ENCODE assay signal across 8 mouse cellular contexts in the genomic region with DNA sequence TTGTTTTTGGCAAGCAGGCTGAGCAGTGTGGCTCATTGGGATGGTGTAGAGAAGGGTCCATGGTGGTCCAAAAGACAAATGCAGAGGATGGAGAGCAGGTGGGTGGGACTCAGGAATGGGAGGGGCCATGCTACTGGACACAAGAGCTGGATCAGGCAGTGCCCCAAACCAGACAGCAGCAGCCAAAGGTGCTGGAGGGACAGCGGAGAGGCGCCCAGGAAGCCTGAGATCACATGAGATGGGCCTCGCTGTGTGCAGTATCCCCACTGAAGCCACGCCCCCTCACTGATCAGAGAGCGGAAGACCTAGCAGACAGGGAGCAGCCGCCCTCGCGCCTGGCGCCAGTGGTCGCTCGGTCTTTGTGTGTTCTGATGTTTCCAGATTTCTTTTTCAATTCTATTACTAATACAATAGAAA. TPM values are rescaled to one million over a fixed set of nuclear protein-coding genes. Genes with fewer than 3 reads are reported as not detected.
A peak's percentile ranks its signal among the peaks of the same experiment; 100 is the strongest.
DNase-seq lines count a peak whose midpoint lies in the region; ATAC-seq and TF ChIP-seq lines count a peak whose summit lies in the region.

No protein-coding gene starts in this region.

- H3K4me1 ChIP-seq in hindbrain, embryonic 11.5 days (replicated peaks; ENCODE audit: control insufficient read depth, insufficient read depth, low read length): 0 out of 2 replicates have a peak, but pooled peaks cover 2% of the 10 kb centered on the region
- H3K4me1 ChIP-seq in limb, embryonic 14.5 days (ENCODE audit: control insufficient read depth, insufficient read depth, low read length): no peaks in the 10 kb centered on the region
- peaks cover 17% of the 10 kb centered on the region for H3K4me1 ChIP-seq in midbrain, embryonic 13.5 days (replicated peaks)

- H3K27me3 ChIP-seq in hindbrain, embryonic 11.5 days (ENCODE audit: control insufficient read depth, insufficient read depth, low read length): no peaks in the 10 kb centered on the region
- no peaks in the 10 kb centered on the region for H3K27me3 ChIP-seq in limb, embryonic 14.5 days (ENCODE audit: control insufficient read depth, insufficient read depth, low read length)
- H3K27me3 ChIP-seq in midbrain, embryonic 13.5 days: no peaks in the 10 kb centered on the region

- 24% methylated on average over 11 of the region's 11 CpGs for WGBS in hindbrain, embryonic 11.5 days
- 9% methylated on average over 11 of the region's 11 CpGs for WGBS in limb, embryonic 14.5 days
- 19% methylated on average over 11 of the region's 11 CpGs for WGBS in midbrain, embryonic 13.5 days

- ATAC-seq in erythroid progenitor cell, adult 5-6 weeks (replicated peaks; ENCODE audit: low FRiP score, poor library complexity, severe bottlenecking): peak; percentile 41; the same call in 1 of the 2 replicates
- ATAC-seq in hindbrain, embryonic 11.5 days (ENCODE audit: low FRiP score): peak; percentile 59
- ATAC-seq in limb, embryonic 14.5 days (ENCODE audit: low FRiP score, low read depth): peak; percentile 64
- ATAC-seq in midbrain, embryonic 13.5 days: peak; percentile 72

- no peaks in the 10 kb centered on the region; the same call in 1 of the 2 replicates for H3K9me3 ChIP-seq in hindbrain, embryonic 11.5 days (ENCODE audit: control insufficient read depth, low read length)
- 0 out of 2 replicates have a peak, but pooled peaks cover 5% of the 10 kb centered on the region for H3K9me3 ChIP-seq in limb, embryonic 14.5 days (ENCODE audit: control insufficient read depth, low read length)
- peaks cover 3% of the 10 kb centered on the region; the same call in 1 of the 2 replicates for H3K9me3 ChIP-seq in midbrain, embryonic 13.5 days

- H3K4me2 ChIP-seq in hindbrain, embryonic 11.5 days (replicated peaks; ENCODE audit: low read depth, low read length): peak overlapping the region; percentile 36
- peak overlapping the region; percentile 40 for H3K4me2 ChIP-seq in limb, embryonic 14.5 days (replicated peaks; ENCODE audit: low read depth, low read length, severe bottlenecking)
- H3K4me2 ChIP-seq in midbrain, embryonic 13.5 days (replicated peaks): peak overlapping the region; percentile 48

- no peak overlapping the region for H3K27ac ChIP-seq in hindbrain, embryonic 11.5 days (ENCODE audit: low read depth, low read length)
- no peak overlapping the region for H3K27ac ChIP-seq in limb, embryonic 14.5 days (replicated peaks; ENCODE audit: low read depth, low read length)
- H3K27ac ChIP-seq in midbrain, embryonic 13.5 days: peak overlapping the region; percentile 58

- TF ChIP-seq POLR2A in limb, embryonic 14.5 days (IDR thresholded peaks at IDR 0.05; ENCODE audit: borderline replicate concordance, extremely low read depth, insufficient read depth, insufficient read length): no peak

- H3K9ac ChIP-seq in hindbrain, embryonic 11.5 days (ENCODE audit: low read depth, low read length): no peak overlapping the region
- no peak overlapping the region for H3K9ac ChIP-seq in limb, embryonic 14.5 days (ENCODE audit: low read depth, low read length, severe bottlenecking)
- H3K9ac ChIP-seq in midbrain, embryonic 13.5 days (replicated peaks): 0 out of 2 replicates have a peak overlapping the region, but pooled peaks have one; percentile 11

- DNase-seq in urinary bladder, adult 18-20 months (ENCODE audit: low spot score in 2 of 2): peak; percentile 29 to 38
- DNase-seq in urinary bladder, postnatal 10 days (ENCODE audit: low spot score): no peak
- peak; percentile 67 for DNase-seq in hindbrain, embryonic 11.5 days (ENCODE audit: low spot score)
- no peak for DNase-seq in limb, embryonic 14.5 days (ENCODE audit: low spot score)
- peak; percentile 75 for DNase-seq in testis, postnatal 10 days (ENCODE audit: low spot score)
- no peak for DNase-seq in frontal cortex, adult 2 months (ENCODE audit: extremely low spot score in 1 of 2, low spot score in 1 of 2)

- H3K36me3 ChIP-seq in hindbrain, embryonic 11.5 days (ENCODE audit: control insufficient read depth, insufficient read depth, low read length): 0 out of 2 replicates have a peak, but pooled peaks cover 4% of the 10 kb centered on the region
- no peaks in the 10 kb centered on the region for H3K36me3 ChIP-seq in limb, embryonic 14.5 days (ENCODE audit: control insufficient read depth, insufficient read depth, low read length)
- H3K36me3 ChIP-seq in midbrain, embryonic 13.5 days: peaks cover 71% of the 10 kb centered on the region

- no peak overlapping the region for H3K4me3 ChIP-seq in hindbrain, embryonic 11.5 days (ENCODE audit: low read depth, low read length)
- peak overlapping the region; percentile 7 for H3K4me3 ChIP-seq in limb, embryonic 14.5 days (replicated peaks; ENCODE audit: low read length)
- peak overlapping the region; percentile 18 for H3K4me3 ChIP-seq in midbrain, embryonic 13.5 days (replicated peaks)

RNA-seq across cellular contexts. Expression of gene Ccdc40, which starts 9.9 kb away (rescaled TPM):
- total RNA-seq in erythroid progenitor cell, adult 5-6 weeks (2015; ENCODE audit: low replicate concordance): not detected in 2 replicates
- total RNA-seq in erythroid progenitor cell, adult 5-6 weeks (2017; ENCODE audit: low replicate concordance): 0.13 and 1.9 TPM in 2 replicates
- 16.5 and 19.3 TPM in 2 replicates for polyA plus RNA-seq in hindbrain, embryonic 11.5 days (2014; fragmentation: Nextera tagmentation; extraction: Ambion mirVana)
- polyA plus RNA-seq in limb, embryonic 14.5 days (2012; rRNA removed): 2.5 and 3.1 TPM in 2 replicates
- polyA plus RNA-seq in limb, embryonic 14.5 days (2014; fragmentation: Nextera tagmentation; extraction: Ambion mirVana): 2.1 and 2.7 TPM in 2 replicates
- 17.6 and 18.1 TPM in 2 replicates for polyA plus RNA-seq in midbrain, embryonic 13.5 days (2015; fragmentation: Nextera tagmentation; extraction: Ambion mirVana)
- polyA plus RNA-seq in frontal cortex, adult 2 months (2012; rRNA removed): 1.7 and 1.9 TPM in 2 replicates

RNA-seq across cellular contexts. Expression of gene Tbc1d16, which starts 10.0 kb away (rescaled TPM):
- total RNA-seq in erythroid progenitor cell, adult 5-6 weeks (2015; ENCODE audit: low replicate concordance): 0.84 and 1.1 TPM in 2 replicates
- 0.26 TPM in 1 of 2 replicates, not detected in the other for total RNA-seq in erythroid progenitor cell, adult 5-6 weeks (2017; ENCODE audit: low replicate concordance)
- 16.9 and 20.7 TPM in 2 replicates for polyA plus RNA-seq in hindbrain, embryonic 11.5 days (2014; fragmentation: Nextera tagmentation; extraction: Ambion mirVana)
- polyA plus RNA-seq in limb, embryonic 14.5 days (2012; rRNA removed): 29.2 and 34.4 TPM in 2 replicates
- 16.3 and 16.7 TPM in 2 replicates for polyA plus RNA-seq in limb, embryonic 14.5 days (2014; fragmentation: Nextera tagmentation; extraction: Ambion mirVana)
- polyA plus RNA-seq in midbrain, embryonic 13.5 days (2015; fragmentation: Nextera tagmentation; extraction: Ambion mirVana): 50.0 and 53.1 TPM in 2 replicates
- polyA plus RNA-seq in frontal cortex, adult 2 months (2012; rRNA removed): 17.9 and 20.6 TPM in 2 replicates

RNA-seq across cellular contexts. Expression of gene Gaa, which starts 29.4 kb away (rescaled TPM):
- total RNA-seq in erythroid progenitor cell, adult 5-6 weeks (2015; ENCODE audit: low replicate concordance): 4.2 and 8.6 TPM in 2 replicates
- 5.6 and 17.9 TPM in 2 replicates for total RNA-seq in erythroid progenitor cell, adult 5-6 weeks (2017; ENCODE audit: low replicate concordance)
- polyA plus RNA-seq in hindbrain, embryonic 11.5 days (2014; fragmentation: Nextera tagmentation; extraction: Ambion mirVana): 12.6 and 15.3 TPM in 2 replicates
- polyA plus RNA-seq in limb, embryonic 14.5 days (2012; rRNA removed): 136 and 196 TPM in 2 replicates
- polyA plus RNA-seq in limb, embryonic 14.5 days (2014; fragmentation: Nextera tagmentation; extraction: Ambion mirVana): 74.5 and 76.0 TPM in 2 replicates
- polyA plus RNA-seq in midbrain, embryonic 13.5 days (2015; fragmentation: Nextera tagmentation; extraction: Ambion mirVana): 49.9 and 50.7 TPM in 2 replicates
- polyA plus RNA-seq in frontal cortex, adult 2 months (2012; rRNA removed): 182 and 207 TPM in 2 replicates

Comparison
In these comparisons a context has a peak if more than half of its experiments do, and no peak if none do; other contexts are left out.
1. DNase-seq: peak in urinary bladder, adult 18-20 months (2 of 2), hindbrain, embryonic 11.5 days (single experiment) and testis, postnatal 10 days (single experiment); none in urinary bladder, postnatal 10 days (single experiment), limb, embryonic 14.5 days (single experiment) and frontal cortex, adult 2 months (0 of 2).
2. Peak in every context shown above with its lines, with median percentiles within 50 percentile points of each other: ATAC-seq and H3K4me2 ChIP-seq.